Mouse (Mus musculus) embryonic fibroblast, embryonic 13.5 days (primary cell): Measurements from ENCODE around the gene Maml3.

ENCODE experiments used
- CTCF ChIP-seq: IDR thresholded peaks from 2 replicates; pipeline ENCODE4 v1.5.1; 2011; ENCODE audit warnings: mild to moderate bottlenecking, control low read depth, low read length, moderate library complexity, borderline replicate concordance; ENCODE audit not compliant: insufficient read depth
- POLR2A ChIP-seq: IDR thresholded peaks from 2 replicates; pipeline ENCODE4 v1.6.1; 2011; ENCODE audit warnings: low read depth, mild to moderate bottlenecking, control low read depth, low read length, moderate library complexity

GRCm38 (mm10) chr3:51742405-51742804, 362.5 kb downstream of the Maml3 start:
- no peak for TF ChIP-seq POLR2A
- no peak for TF ChIP-seq CTCF
